Mouse (Mus musculus) liver, embryonic 11.5 days (tissue): ENCODE measurements at regions not wholly inside any gene's neighbourhood (a gene's known extent, or its start where the extent isn't known, plus 50 kb on each side); places are given as distances from the start of the nearest gene placed in this dataset.
"Not testable (repeated sequence)": the region's sequence is repeated elsewhere in the genome, so short reads cannot be mapped to it uniquely, and the experiment has no call there.

Experiments
- ATAC-seq: fragments of 200-750 bp; cut with Nextera tagmentation; replicated peaks from 2 replicates; pipeline ENCODE4 v1.8.0; 2017; ENCODE audit warnings: moderate number of reproducible peaks, mild to moderate bottlenecking, moderate TSS enrichment, moderate library complexity; ENCODE audit not compliant: low FRiP score
- DNase-seq: peaks from one replicate; pipeline ENCODE4 v3.0.0-alpha.2; 2017; ENCODE audit warnings: low spot score
- H3K27ac ChIP-seq: fragments of 300-500 bp; sonication (generic); 2 replicates; pipeline ENCODE4 v1.5.1; 2014; ENCODE audit warnings: mild to moderate bottlenecking, low read depth, low read length, control low read depth
- H3K27me3 ChIP-seq: fragments of 300-500 bp; sonication (generic); replicated peaks from 2 replicates; pipeline ENCODE4 v1.6.1; 2014; ENCODE audit warnings: low read length, mixed read lengths; ENCODE audit not compliant: control insufficient read depth, insufficient read depth
- H3K36me3 ChIP-seq: fragments of 300-500 bp; sonication (generic); 2 replicates; pipeline ENCODE4 v1.6.1; 2014; ENCODE audit warnings: mild to moderate bottlenecking, low read length, moderate library complexity, mixed read lengths; ENCODE audit not compliant: control insufficient read depth, insufficient read depth
- H3K4me1 ChIP-seq: fragments of 300-500 bp; sonication (generic); replicated peaks from 2 replicates; pipeline ENCODE4 v1.6.1; 2014; ENCODE audit warnings: low read length, mixed read lengths; ENCODE audit not compliant: control insufficient read depth, insufficient read depth
- H3K4me2 ChIP-seq: fragments of 300-500 bp; sonication (generic); 2 replicates; pipeline ENCODE4 v1.6.1; 2014; ENCODE audit warnings: mild to moderate bottlenecking, control low read depth, moderate library complexity
- H3K4me3 ChIP-seq: fragments of 300-500 bp; sonication (generic); 2 replicates; pipeline ENCODE4 v1.5.1; 2014; ENCODE audit warnings: low read depth, low read length, control low read depth
- H3K9ac ChIP-seq: fragments of 300-500 bp; sonication (generic); 2 replicates; pipeline ENCODE4 v1.6.1; 2014; ENCODE audit warnings: low read depth, low read length, control low read depth
- H3K9me3 ChIP-seq: fragments of 300-500 bp; sonication (generic); 2 replicates; pipeline ENCODE4 v1.6.1; 2016; ENCODE audit warnings: low read length, inconsistent platforms, mixed read lengths; ENCODE audit not compliant: control insufficient read depth
- WGBS: fragments of 180-500 bp; shearing (Covaris S2); extraction: QIAGEN DNeasy Blood & Tissue Kit; methylation state at CpG from one replicate; pipeline ENCODE4 v1.1.7; 2014; 5-methylcytosine and 5-hydroxymethylcytosine counted together

- Histone ChIP-seq H3K36me3 (no peaks in the 10 kb centered on the region), H3K27ac (no peak overlapping the region), H3K4me1 (no peaks in the 10 kb centered on the region), H3K4me2 (no peak overlapping the region), H3K9ac (no peak overlapping the region), H3K9me3 (no peaks in the 10 kb centered on the region), H3K4me3 (no peak overlapping the region), H3K27me3 (no peaks in the 10 kb centered on the region)
- no peak for DNase-seq
- WGBS: 61% methylated on average over 5 of the region's 5 CpGs
- ATAC-seq: no peak
These were observed 1977.6 kb downstream of the 9330182O14Rik start for GRCm38 (mm10) chr15:42111811-42112210.

DNA sequence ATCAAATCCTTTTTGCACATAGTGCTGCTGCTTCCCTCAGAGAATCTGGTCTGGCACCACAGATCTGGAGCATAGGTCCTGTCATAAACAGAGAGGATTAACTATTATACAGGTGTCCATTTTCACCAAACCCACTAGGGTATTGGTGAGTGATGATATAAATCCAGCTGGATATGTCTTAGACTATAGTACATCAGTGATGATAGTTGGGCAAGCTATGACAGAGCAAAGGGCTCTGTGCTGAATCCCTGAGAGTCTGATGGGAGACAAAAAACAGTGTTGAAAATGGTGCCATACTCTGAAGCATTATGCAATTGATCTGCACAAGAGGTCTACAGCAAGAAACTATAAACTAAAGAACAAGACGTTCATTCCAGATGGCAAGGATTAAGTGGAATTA, 1993.3 kb downstream of the 9330182O14Rik start:
- ATAC-seq (no peak), DNase-seq (no peak)
- H3K36me3 ChIP-seq: no peaks in the 10 kb centered on the region
- H3K4me1 ChIP-seq: no peaks in the 10 kb centered on the region
- H3K4me2 ChIP-seq: no peak overlapping the region
- H3K27me3 ChIP-seq: no peaks in the 10 kb centered on the region
- H3K4me3 ChIP-seq: no peak overlapping the region
- H3K9ac ChIP-seq: no peak overlapping the region
- H3K27ac ChIP-seq: no peak overlapping the region
- H3K9me3 ChIP-seq: no peaks in the 10 kb centered on the region
- 79% methylated on average over 1 of the region's 1 CpGs for WGBS

DNA sequence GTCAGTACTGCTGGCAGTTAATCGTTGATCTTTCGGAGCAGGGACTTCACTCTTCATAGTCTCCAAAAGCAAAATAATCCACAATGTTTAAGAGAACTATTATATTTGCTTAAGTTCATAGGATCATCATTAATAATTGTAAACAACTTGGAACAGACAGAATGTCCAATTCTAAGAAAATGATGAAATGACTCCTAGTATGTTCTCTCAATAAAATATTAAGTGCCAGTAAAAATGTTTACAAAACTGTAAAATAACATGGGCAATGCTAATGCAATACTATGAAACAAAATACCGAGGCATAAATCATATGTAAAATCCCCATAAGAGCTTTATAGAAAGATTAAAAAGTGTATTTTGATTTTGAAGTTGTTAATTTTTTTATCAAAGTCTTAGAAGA, 1994.8 kb downstream of the 9330182O14Rik start:
- WGBS: 87% methylated on average over 3 of the region's 3 CpGs

GRCm38 (mm10) chr15:42166546-42166945, 2032.4 kb downstream of the 9330182O14Rik start:
- H3K27ac ChIP-seq: no peak overlapping the region
- no peaks in the 10 kb centered on the region for H3K27me3 ChIP-seq
- ATAC-seq (no peak), DNase-seq (no peak)
- no peak overlapping the region for H3K4me2 ChIP-seq
- no peak overlapping the region for H3K9ac ChIP-seq
- H3K4me3 ChIP-seq: no peak overlapping the region
- no peaks in the 10 kb centered on the region for H3K9me3 ChIP-seq
- no peaks in the 10 kb centered on the region for H3K4me1 ChIP-seq
- H3K36me3 ChIP-seq: no peaks in the 10 kb centered on the region

More for the DNA sequence above, 1994.8 kb downstream of the 9330182O14Rik start:
- ATAC-seq (no peak), DNase-seq (no peak)
- Histone ChIP-seq H3K9ac (no peak overlapping the region), H3K4me1 (no peaks in the 10 kb centered on the region), H3K27ac (no peak overlapping the region), H3K9me3 (no peaks in the 10 kb centered on the region), H3K36me3 (no peaks in the 10 kb centered on the region), H3K4me3 (no peak overlapping the region), H3K27me3 (no peaks in the 10 kb centered on the region), H3K4me2 (no peak overlapping the region)

DNA sequence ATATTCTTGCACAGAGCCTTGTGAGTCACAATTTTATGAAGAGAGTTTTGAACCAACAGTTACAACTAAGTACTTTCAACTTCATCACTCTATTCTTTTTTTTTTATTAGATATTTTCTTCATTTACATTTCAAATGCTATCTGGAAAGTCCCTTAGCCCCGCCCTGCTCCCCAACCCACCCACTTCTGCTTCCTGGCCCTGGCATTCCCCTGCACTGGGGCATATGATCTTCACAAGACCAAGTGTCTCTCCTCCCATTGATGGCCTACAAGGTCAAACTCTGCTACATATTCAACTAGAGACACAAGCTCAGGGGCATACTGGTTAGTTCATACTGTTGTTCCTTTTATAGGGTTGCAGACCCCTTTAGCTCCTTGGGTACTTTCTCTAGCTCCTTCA, 2043.6 kb downstream of the 9330182O14Rik start:
- not testable (repeated sequence) for H3K27me3 ChIP-seq, ATAC-seq, H3K9ac ChIP-seq, H3K4me2 ChIP-seq, H3K4me1 ChIP-seq, H3K36me3 ChIP-seq, H3K27ac ChIP-seq, H3K4me3 ChIP-seq, H3K9me3 ChIP-seq, DNase-seq
- 73% methylated on average over 1 of the region's 1 CpGs for WGBS

GRCm38 (mm10) chr15:42207187-42207846, 2073.2 kb downstream of the 9330182O14Rik start:
- Histone ChIP-seq H3K4me3 (no peak overlapping the region), H3K4me2 (no peak overlapping the region), H3K27me3 (no peaks in the 10 kb centered on the region), H3K4me1 (no peaks in the 10 kb centered on the region), H3K27ac (no peak overlapping the region), H3K9ac (no peak overlapping the region), H3K9me3 (no peaks in the 10 kb centered on the region), H3K36me3 (no peaks in the 10 kb centered on the region)
- DNase-seq (no peak), ATAC-seq (no peak)
- WGBS: 57% methylated on average over 5 of the region's 5 CpGs

DNA sequence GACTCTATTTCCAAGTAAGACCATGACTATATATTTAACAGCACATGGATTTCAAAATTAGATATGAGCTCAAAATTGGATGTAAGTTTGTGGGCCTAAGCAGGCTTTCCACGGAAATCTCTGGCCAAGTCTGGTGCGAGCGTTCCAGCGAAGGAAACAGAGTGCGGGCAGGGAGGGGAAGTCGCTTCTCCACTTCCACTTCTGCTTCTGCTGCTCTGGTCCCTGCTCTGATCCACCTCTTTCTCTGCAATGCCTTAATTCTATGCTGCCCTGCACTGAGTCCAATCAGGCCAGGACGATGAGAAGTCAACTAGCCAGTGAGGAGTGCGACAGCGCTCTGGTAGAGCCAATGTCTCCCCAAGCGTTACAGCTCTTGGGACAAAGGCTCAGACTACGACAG, 2085.3 kb downstream of the 9330182O14Rik start:
- WGBS: 73% methylated on average over 11 of the region's 11 CpGs
- no peak for ATAC-seq
- no peak for DNase-seq
- no peak overlapping the region for H3K4me2 ChIP-seq
- H3K27ac ChIP-seq: no peak overlapping the region
- H3K27me3 ChIP-seq: no peaks in the 10 kb centered on the region
- H3K4me3 ChIP-seq: no peak overlapping the region
- H3K4me1 ChIP-seq: no peaks in the 10 kb centered on the region
- no peak overlapping the region for H3K9ac ChIP-seq
- no peaks in the 10 kb centered on the region for H3K9me3 ChIP-seq
- no peaks in the 10 kb centered on the region for H3K36me3 ChIP-seq

DNA sequence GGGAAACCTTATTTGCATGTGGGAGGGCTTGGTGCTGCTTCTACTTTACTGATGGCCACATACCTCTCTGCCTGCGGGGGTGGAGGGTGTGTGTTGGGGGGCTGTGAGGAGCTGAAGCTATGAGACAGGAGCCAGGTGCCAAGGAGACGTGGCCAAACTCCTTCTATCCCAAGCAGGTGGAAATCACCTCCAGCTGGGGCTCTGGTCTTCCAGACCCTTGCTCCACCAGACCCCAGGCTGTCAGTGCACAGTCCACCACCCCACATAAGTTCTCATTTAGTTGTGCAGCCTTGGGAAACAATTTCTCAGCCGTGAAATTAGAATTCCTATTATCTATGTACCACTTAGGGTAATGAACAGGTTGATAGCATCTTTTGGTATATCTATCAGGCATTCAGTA, 2085.8 kb downstream of the 9330182O14Rik start:
- Histone ChIP-seq H3K27me3 (no peaks in the 10 kb centered on the region), H3K4me3 (no peak overlapping the region), H3K36me3 (no peaks in the 10 kb centered on the region), H3K4me2 (no peak overlapping the region), H3K9me3 (no peaks in the 10 kb centered on the region), H3K4me1 (no peaks in the 10 kb centered on the region), H3K9ac (no peak overlapping the region), H3K27ac (no peak overlapping the region)
- ATAC-seq (no peak), DNase-seq (no peak)
- 73% methylated on average over 3 of the region's 3 CpGs for WGBS

DNA sequence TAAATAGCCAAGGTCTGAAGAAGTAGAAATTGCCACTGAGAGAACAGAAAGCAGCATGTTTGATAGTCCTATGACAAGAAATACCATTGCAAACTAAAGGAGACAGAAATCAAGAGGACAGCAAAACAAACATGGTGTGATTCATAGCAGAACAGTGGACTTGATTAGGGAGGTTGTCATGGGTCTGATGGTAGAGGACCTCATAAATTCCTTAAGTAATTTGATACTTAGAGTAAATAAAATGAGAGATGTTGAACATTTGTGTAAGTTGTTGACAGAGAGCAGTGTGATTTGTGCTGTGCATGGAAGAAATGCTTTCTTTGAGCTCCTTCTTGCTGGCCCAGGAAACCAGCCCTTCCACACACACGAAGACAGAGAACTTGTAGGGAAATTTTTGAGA, 2090.8 kb downstream of the 9330182O14Rik start:
- no peaks in the 10 kb centered on the region for H3K36me3 ChIP-seq
- H3K4me3 ChIP-seq: no peak overlapping the region
- H3K4me2 ChIP-seq: no peak overlapping the region
- H3K27ac ChIP-seq: no peak overlapping the region
- no peaks in the 10 kb centered on the region for H3K9me3 ChIP-seq
- no peak for DNase-seq
- WGBS: 63% methylated on average over 1 of the region's 1 CpGs
- H3K4me1 ChIP-seq: no peaks in the 10 kb centered on the region
- no peaks in the 10 kb centered on the region for H3K27me3 ChIP-seq
- no peak overlapping the region for H3K9ac ChIP-seq
- no peak for ATAC-seq
